Mouse (Mus musculus) forebrain, embryonic 15.5 days (tissue): ENCODE measurements at regions not wholly inside any gene's neighbourhood (a gene's known extent, or its start where the extent isn't known, plus 50 kb on each side); places are given as distances from the start of the nearest gene placed in this dataset.

ENCODE experiments used
- ATAC-seq: fragments of 200-750 bp; cut with Nextera tagmentation; replicated peaks from 2 replicates; pipeline ENCODE4 v1.8.0; 2017; ENCODE audit warnings: mild to moderate bottlenecking, moderate TSS enrichment, moderate library complexity
- H3K27ac ChIP-seq: fragments of 300-500 bp; sonication (generic); replicated peaks from 2 replicates; pipeline ENCODE4 v1.5.1; 2015; ENCODE audit warnings: mild to moderate bottlenecking, inconsistent platforms
- H3K27me3 ChIP-seq: fragments of 300-500 bp; sonication (generic); 2 replicates; pipeline ENCODE4 v1.6.1; 2015; ENCODE audit warnings: inconsistent platforms
- H3K36me3 ChIP-seq: fragments of 300-500 bp; sonication (generic); 2 replicates; pipeline ENCODE4 v1.6.1; 2015; ENCODE audit warnings: mild to moderate bottlenecking, inconsistent platforms
- H3K4me1 ChIP-seq: fragments of 300-500 bp; sonication (generic); 2 replicates; pipeline ENCODE4 v1.6.1; 2015; ENCODE audit warnings: inconsistent platforms
- H3K4me2 ChIP-seq: fragments of 300-500 bp; sonication (generic); replicated peaks from 2 replicates; pipeline ENCODE4 v1.6.1; 2015; ENCODE audit warnings: mild to moderate bottlenecking, inconsistent platforms
- H3K4me3 ChIP-seq: fragments of 300-500 bp; sonication (generic); 2 replicates; pipeline ENCODE4 v1.5.1; 2015; ENCODE audit warnings: mild to moderate bottlenecking, inconsistent platforms
- H3K9ac ChIP-seq: fragments of 300-500 bp; sonication (generic); replicated peaks from 2 replicates; pipeline ENCODE4 v1.6.1; 2015; ENCODE audit warnings: mild to moderate bottlenecking, inconsistent platforms
- H3K9me3 ChIP-seq: fragments of 300-500 bp; sonication (generic); 2 replicates; pipeline ENCODE4 v1.6.1; 2016; ENCODE audit warnings: inconsistent platforms
- WGBS: fragments of 180-500 bp; shearing (Covaris S2); methylation state at CpG from one replicate; pipeline ENCODE4 v1.1.7; 2015; ENCODE audit warnings: mixed read lengths; 5-methylcytosine and 5-hydroxymethylcytosine counted together

DNA sequence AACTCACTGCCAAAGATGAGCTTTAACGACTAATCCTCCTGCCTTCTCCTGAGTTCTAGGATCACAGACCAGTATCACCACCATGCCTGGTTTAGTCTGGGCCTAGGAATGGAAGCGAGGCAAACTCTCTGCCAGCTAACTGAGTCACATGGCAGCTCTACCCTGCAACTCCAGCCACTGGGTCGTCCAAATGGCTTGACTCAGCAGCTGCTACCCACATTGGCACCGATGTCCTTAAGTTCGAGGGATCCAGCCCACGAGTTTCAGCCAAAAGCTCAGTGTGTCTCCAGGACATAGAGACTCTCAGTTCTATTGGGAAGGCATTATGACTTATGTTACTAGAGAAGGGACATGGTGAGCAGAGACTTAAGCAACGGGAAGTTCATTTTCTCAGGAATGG is 107.8 kb upstream of the Id4 start:
- H3K4me2 ChIP-seq: no peak overlapping the region
- WGBS: 24% methylated on average over 7 of the region's 7 CpGs
- peak overlapping the region; percentile 56 for H3K27ac ChIP-seq
- H3K4me1 ChIP-seq: peaks cover 30% of the 10 kb centered on the region
- no peaks in the 10 kb centered on the region for H3K27me3 ChIP-seq
- no peak overlapping the region for H3K4me3 ChIP-seq
- H3K9ac ChIP-seq: no peak overlapping the region
- no peaks in the 10 kb centered on the region for H3K36me3 ChIP-seq
- no peak for ATAC-seq
- H3K9me3 ChIP-seq: no peaks in the 10 kb centered on the region

DNA sequence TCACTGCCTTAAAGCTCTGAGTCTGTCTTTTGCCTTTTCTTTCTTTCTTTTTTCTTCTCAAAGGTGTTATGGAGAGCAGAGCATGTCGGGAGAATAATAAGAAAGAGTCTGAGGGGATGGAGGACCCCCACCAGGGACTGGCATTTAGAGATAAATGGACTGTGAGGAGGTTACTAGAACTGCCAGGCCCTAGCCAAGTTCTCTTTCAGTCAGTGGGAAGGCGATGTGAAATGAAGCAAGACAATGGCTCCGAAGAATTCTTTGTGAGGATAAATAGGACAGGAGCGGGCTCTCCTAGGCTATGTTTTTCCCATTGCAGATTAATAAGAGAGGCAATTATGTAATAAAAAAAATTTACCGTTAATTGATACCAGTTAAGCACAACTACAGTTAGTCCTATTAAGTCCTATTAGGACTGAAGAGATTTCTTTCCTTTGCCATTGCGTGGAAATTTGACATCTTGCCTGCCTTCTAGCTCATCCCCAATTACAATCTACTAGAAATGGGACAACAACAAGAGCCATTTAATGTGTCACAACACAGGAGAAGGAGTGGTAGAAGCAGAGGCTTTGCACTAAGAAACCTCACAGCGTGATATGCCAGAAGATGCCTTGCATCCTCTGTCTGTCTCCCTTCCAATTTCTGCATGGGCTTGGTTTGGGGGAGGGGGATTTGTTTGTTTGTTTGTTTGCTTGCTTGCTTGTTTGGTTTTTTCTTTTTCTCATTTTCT is 107.2 kb upstream of the Id4 start:
- H3K4me3 ChIP-seq: no peak overlapping the region
- no peaks in the 10 kb centered on the region for H3K36me3 ChIP-seq
- H3K9ac ChIP-seq: no peak overlapping the region
- WGBS: 5% methylated on average over 7 of the region's 7 CpGs
- no peak overlapping the region for H3K4me2 ChIP-seq
- H3K27me3 ChIP-seq: no peaks in the 10 kb centered on the region
- peak; percentile 26; the same call in 1 of the 2 replicates for ATAC-seq
- H3K27ac ChIP-seq: peak overlapping the region; percentile 56
- H3K4me1 ChIP-seq: peaks cover 36% of the 10 kb centered on the region
- H3K9me3 ChIP-seq: no peaks in the 10 kb centered on the region

DNA sequence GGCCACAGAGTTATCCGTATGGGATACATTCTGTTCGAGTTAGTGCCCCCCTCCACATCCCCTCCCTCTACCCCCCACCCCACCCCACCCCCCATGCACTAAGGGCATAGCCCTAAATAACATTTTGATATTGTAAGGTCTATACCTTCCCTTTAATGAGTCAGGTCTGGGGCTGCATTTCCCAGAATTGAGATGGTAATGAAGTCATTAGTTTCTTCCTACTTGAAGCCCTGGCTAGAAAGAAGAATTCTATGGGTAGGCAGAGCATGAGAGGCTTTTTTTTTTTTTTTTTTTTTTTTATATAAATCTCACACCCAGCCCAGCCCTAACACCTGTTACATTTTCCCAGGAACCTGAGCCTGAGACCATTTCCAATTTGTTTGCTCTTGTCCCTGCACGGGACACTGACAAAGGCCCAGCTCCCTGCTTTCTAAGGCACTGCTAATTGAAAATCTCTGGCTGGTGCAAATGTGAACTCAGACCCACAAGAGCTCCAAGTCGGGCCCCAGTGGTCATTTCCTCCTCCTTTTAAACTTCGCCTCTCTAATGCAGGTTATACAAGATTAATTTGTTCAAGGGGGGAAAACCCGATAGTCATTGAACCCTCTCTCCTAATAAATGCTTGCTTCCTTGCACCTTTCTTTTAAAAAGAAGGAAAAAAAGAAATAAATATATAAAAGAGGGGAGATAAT is 106.5 kb upstream of the Id4 start:
- H3K27me3 ChIP-seq: no peaks in the 10 kb centered on the region
- ATAC-seq: peak; percentile 32; the same call in 1 of the 2 replicates
- H3K9me3 ChIP-seq: no peaks in the 10 kb centered on the region
- H3K9ac ChIP-seq: no peak overlapping the region
- WGBS: 6% methylated on average over 6 of the region's 6 CpGs
- H3K36me3 ChIP-seq: no peaks in the 10 kb centered on the region
- H3K4me2 ChIP-seq: no peak overlapping the region
- no peak overlapping the region for H3K4me3 ChIP-seq
- H3K27ac ChIP-seq: peak overlapping the region; percentile 56
- H3K4me1 ChIP-seq: peaks cover 43% of the 10 kb centered on the region

DNA sequence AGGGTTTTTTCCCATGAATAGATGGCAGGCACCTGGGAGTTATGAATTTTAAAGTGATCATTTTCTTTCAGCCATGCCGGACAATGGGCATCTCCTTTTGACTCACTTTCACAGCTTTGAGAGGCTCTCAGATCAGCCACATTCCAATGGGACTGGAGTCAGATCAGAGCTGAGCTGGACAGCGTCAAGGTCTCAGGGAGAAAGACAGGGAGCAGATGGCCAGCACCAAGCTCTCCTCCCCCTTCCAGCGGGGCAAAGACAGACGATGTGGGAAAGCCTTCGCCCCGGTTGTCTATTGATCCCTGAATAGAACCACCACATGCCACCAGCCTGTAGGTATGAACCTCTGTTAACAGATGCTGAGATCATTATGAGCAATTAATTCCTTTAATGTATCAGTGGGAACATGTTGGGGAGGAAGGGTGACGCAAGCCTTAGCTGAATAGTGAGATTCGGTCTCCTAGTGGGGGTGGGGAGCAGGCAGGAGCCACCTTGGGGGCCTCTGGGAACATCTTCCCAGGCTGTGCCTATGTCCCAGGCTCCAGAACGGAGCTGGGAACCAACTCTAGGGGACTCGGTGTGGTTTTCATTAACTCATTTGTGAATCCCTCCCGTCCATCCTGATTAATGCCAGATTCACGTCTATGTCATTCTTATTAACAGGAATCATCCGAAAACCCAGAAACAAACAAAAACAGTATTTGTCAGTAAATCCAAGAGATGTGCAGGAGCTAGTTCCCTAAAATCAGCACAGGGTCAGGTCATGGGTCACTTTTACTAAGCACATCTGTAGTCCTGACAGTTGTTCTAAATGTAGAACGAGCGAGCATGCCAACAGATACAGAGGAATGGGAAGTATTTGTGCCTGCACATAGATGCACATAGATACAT is 101.8 kb upstream of the Id4 start:
- H3K9ac ChIP-seq: no peak overlapping the region

GRCm38 (mm10) chr13:48160161-48160560 is 100.9 kb upstream of the Id4 start:
- Histone ChIP-seq H3K4me1 (peaks cover 44% of the 10 kb centered on the region), H3K27ac (peak overlapping the region; percentile 73)
- 8% methylated on average over 5 of the region's 5 CpGs for WGBS

More for the DNA sequence above, 101.8 kb upstream of the Id4 start:
- Histone ChIP-seq H3K27ac (peak overlapping the region; percentile 55), H3K4me2 (peak overlapping the region; percentile 35), H3K4me3 (peak overlapping the region; percentile 12), H3K4me1 (peaks cover 53% of the 10 kb centered on the region), H3K27me3 (no peaks in the 10 kb centered on the region), H3K9me3 (no peaks in the 10 kb centered on the region), H3K36me3 (no peaks in the 10 kb centered on the region)
- ATAC-seq: peak; percentile 51; the same call in 1 of the 2 replicates
- 6% methylated on average over 15 of the region's 15 CpGs for WGBS

DNA sequence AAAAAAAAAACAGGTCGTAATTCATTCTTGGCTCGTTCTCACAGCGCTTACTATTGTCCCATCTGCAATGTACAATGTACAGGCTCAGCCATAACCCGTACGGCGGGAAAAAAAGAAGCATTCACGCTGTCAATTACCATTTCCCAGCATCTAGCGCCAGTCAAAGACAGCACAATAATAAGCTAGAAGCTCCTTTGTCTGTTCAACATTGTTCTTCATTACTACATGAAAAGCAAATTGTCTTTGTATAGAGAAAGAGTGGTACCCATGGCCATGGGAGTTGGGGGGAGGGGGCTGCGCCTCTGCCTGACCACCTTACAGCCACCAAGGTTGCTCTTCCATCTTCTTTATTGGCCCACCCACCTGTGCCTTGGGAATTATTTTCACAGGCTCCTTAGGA is 99.7 kb upstream of the Id4 start:
- 2% methylated on average over 9 of the region's 9 CpGs for WGBS
- H3K4me2 ChIP-seq: peak overlapping the region; percentile 33
- H3K36me3 ChIP-seq: no peaks in the 10 kb centered on the region
- H3K9ac ChIP-seq: 0 out of 2 replicates have a peak overlapping the region, but pooled peaks have one; percentile 20
- no peak overlapping the region for H3K4me3 ChIP-seq
- no peaks in the 10 kb centered on the region for H3K27me3 ChIP-seq
- ATAC-seq: peak; percentile 86
- peaks cover 35% of the 10 kb centered on the region for H3K4me1 ChIP-seq
- H3K27ac ChIP-seq: peak overlapping the region; percentile 73
- H3K9me3 ChIP-seq: no peaks in the 10 kb centered on the region

More at GRCm38 (mm10) chr13:48160161-48160560, 100.9 kb upstream of the Id4 start:
- H3K4me2 ChIP-seq: no peak overlapping the region
- no peak for ATAC-seq
- H3K36me3 ChIP-seq: no peaks in the 10 kb centered on the region
- H3K9ac ChIP-seq: no peak overlapping the region
- H3K4me3 ChIP-seq: no peak overlapping the region
- no peaks in the 10 kb centered on the region for H3K9me3 ChIP-seq
- no peaks in the 10 kb centered on the region for H3K27me3 ChIP-seq

GRCm38 (mm10) chr13:48164586-48164985 is 96.4 kb upstream of the Id4 start:
- H3K27ac ChIP-seq: no peak overlapping the region
- H3K27me3 ChIP-seq: no peaks in the 10 kb centered on the region
- H3K4me3 ChIP-seq: no peak overlapping the region
- H3K9me3 ChIP-seq: no peaks in the 10 kb centered on the region
- H3K4me2 ChIP-seq: no peak overlapping the region
- peaks cover 29% of the 10 kb centered on the region for H3K4me1 ChIP-seq
- no peaks in the 10 kb centered on the region for H3K36me3 ChIP-seq
- 97% methylated on average over 6 of the region's 6 CpGs for WGBS
- no peak overlapping the region for H3K9ac ChIP-seq
- ATAC-seq: no peak

- WGBS: 96% methylated on average over 1 of the region's 1 CpGs
- H3K4me2 ChIP-seq: no peak overlapping the region
- no peaks in the 10 kb centered on the region for H3K36me3 ChIP-seq
- H3K4me1 ChIP-seq: peaks cover 19% of the 10 kb centered on the region
- H3K9me3 ChIP-seq: no peaks in the 10 kb centered on the region
- H3K9ac ChIP-seq: no peak overlapping the region
- H3K27me3 ChIP-seq: no peaks in the 10 kb centered on the region
- H3K4me3 ChIP-seq: no peak overlapping the region
- ATAC-seq: no peak
- H3K27ac ChIP-seq: no peak overlapping the region
Measured at GRCm38 (mm10) chr13:48165838-48166237, 95.2 kb upstream of the Id4 start.

GRCm38 (mm10) chr13:48167976-48168375 is 93.1 kb upstream of the Id4 start:
- Histone ChIP-seq H3K9ac (no peak overlapping the region), H3K36me3 (no peaks in the 10 kb centered on the region), H3K4me3 (no peak overlapping the region), H3K27ac (no peak overlapping the region), H3K27me3 (no peaks in the 10 kb centered on the region), H3K9me3 (no peaks in the 10 kb centered on the region), H3K4me1 (peaks cover 26% of the 10 kb centered on the region), H3K4me2 (no peak overlapping the region)
- no peak for ATAC-seq
- 11% methylated on average over 8 of the region's 8 CpGs for WGBS

GRCm38 (mm10) chr13:48171309-48171953 is 89.6 kb upstream of the Id4 start:
- Histone ChIP-seq H3K27ac (peak overlapping the region; percentile 58), H3K4me1 (peaks cover 26% of the 10 kb centered on the region), H3K27me3 (no peaks in the 10 kb centered on the region), H3K4me2 (peak overlapping the region; percentile 15; the same call in 1 of the 2 replicates), H3K9ac (peak overlapping the region; percentile 28), H3K4me3 (no peak overlapping the region), H3K9me3 (no peaks in the 10 kb centered on the region), H3K36me3 (no peaks in the 10 kb centered on the region)
- ATAC-seq: peak; percentile 79
- 11% methylated on average over 16 of the region's 16 CpGs for WGBS

DNA sequence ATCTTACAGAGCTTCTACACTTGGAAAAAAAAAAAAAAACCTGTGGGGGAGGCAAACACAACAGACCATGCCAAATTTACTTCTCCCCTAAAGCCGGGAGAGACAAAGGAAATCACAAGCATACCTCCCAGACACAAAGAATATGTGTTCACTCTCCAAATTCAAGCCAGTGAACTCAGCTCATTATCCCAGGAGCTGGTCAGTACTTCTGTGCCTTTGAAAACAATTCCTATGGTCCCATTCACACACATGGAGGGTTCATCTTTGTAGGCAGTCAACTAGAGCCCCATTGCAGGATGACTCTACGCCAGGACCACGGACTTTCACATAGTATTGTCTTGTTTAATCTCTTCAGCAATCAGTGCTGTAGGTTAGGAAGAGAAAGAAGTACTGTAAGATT is 89.0 kb upstream of the Id4 start:
- no peak overlapping the region for H3K9ac ChIP-seq
- H3K27ac ChIP-seq: peak overlapping the region; percentile 58
- WGBS: 7% methylated on average over 3 of the region's 3 CpGs
- H3K27me3 ChIP-seq: no peaks in the 10 kb centered on the region
- H3K4me3 ChIP-seq: no peak overlapping the region
- H3K36me3 ChIP-seq: no peaks in the 10 kb centered on the region
- H3K9me3 ChIP-seq: no peaks in the 10 kb centered on the region
- H3K4me2 ChIP-seq: no peak overlapping the region
- H3K4me1 ChIP-seq: peaks cover 26% of the 10 kb centered on the region
- ATAC-seq: peak; percentile 41; the same call in 1 of the 2 replicates
